Mouse (Mus musculus): ENCODE results near the gene Ccdc136.

- TF ChIP-seq CTCF (IDR thresholded peaks at IDR 0.05; ENCODE audit: extremely low read depth, insufficient read depth, insufficient read length, insufficient replicate concordance) (no peak), POLR2A (IDR thresholded peaks at IDR 0.05; ENCODE audit: low read depth, low read length) (no peak)
Measured at GRCm38 (mm10) chr6:29439789-29440188, 43.7 kb downstream of the Ccdc136 start.

Data from spleen, adult 2 months (tissue).